Mouse (Mus musculus): ENCODE measurements at regions not wholly inside any gene's neighbourhood (a gene's known extent, or its start where the extent isn't known, plus 50 kb on each side); places are given as distances from the start of the nearest gene placed in this dataset.

DNA sequence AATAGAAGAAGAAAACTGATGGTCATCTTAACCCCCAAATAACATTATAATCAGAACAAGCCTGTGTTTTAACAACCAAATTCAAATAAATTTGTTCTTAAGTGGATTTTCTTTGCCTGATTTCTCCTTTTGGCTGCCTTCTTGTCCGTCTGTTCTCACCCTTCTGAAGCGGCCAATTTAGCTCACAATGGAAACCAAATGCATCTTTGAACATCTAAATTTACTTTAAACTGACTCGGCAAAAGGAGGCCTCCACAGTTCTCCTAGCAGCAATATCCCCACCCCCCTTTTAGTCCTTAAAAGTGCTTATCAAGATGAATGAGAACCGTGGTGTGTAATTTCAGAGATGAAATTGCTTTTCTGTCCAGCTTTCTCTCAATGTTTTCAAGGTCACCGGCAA lies 389.6 kb upstream of the Adamts16 start:
- no peak for DNase-seq

DNA sequence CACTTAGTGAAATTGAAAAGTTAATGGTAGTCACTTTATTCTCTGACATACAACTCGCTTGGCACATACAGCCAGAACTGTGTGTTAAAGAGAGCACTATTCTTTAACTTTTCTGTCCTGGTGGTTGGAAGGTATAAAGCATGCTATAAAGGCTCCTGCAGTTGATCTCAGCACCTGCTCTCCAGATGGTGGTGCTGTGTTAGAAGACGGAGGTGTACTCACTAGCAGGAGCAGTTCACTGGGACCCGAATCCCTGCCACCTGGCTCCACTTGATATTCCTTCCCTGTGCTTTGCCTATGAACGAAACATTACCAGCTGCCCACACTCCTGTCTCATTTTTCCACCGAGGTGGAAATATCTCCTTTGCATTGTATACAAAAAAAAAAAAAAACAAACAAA lies 373.2 kb upstream of the Adamts16 start:
- DNase-seq: no peak

DNA sequence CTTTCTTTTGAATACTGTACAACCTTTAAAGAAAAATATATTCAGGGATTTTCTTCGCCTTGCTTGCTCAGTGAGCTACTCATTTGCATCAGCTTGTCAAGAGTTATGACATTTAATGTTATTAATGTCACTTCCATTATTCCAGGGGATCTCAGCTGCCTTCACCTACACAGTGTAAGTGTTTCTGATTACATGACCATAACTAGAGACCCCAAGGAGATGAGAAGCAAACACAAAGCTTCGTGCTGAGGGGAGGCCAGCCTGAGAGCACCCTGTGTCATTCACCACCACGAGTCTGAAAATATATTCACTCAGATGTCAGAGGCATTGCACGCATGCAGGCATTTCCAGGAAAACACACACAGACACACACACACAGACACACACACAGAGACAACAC lies 369.8 kb upstream of the Adamts16 start:
- DNase-seq: no peak

DNA sequence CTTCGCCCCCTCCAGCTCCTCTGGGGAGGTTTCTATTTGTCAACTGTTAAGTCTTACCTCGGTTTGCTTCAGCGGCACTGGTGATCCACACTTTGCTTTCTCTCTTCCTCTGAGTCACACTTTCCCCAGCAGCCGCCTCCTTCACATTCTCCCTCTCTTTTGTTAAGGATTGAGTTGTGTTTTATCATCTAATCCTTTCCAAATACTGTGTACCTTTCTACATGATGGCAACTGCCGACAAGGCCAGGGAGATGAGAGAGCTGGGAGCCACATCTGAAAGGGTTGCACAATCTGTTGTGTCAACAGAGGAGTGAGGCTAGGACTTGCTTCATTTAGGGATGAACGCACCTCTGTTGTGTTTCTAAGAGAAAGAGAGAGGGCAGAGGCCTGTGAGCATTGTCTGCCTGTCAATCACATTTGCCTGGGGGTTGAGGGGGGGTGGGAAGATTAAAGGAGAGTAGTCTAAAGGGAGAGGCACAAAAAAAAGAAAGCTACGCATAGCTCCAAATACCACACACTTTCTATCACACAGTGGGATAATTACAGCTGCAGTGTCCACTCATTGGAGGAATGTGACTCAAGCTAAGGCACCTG lies 369.1 kb upstream of the Adamts16 start:
- DNase-seq: no peak

DNA sequence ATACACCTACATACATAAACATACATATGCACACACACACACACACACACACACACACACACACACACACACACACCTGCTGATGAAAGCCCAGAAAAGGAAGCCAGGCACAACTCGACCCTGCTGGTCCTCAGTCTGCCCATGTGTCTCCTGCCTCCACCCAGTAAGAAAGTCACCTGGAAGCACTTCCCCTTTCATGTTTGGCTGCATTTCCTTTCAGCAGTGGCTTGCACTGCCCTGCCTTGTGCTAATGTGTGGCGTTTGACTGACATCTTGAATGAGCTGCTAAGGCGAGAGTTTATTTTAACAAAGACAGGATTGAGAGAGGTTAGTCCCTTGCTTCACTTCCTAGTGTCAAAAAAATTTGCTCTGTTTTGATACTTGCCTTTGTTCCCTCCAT lies 364.1 kb upstream of the Adamts16 start:
- no peak for DNase-seq

DNA sequence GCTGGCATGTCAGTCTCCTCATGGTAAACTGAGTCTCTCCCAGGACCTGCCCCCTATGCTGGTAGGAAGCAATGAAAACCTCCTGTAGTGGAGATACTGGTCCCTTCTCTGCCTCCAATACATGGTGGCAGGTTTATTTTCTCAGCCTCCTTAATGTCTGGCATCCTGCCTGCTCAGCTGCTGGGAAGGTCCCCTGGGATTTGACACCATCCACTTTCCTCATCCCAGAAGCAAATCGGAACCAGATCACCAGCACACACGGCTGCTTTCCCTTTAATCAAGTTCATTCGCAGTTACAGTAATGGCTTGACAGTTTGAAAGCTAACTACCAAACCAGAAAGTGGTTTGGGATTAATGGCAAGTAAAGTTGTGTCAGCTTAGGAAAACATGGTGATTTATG lies 359.0 kb upstream of the Adamts16 start:
- DNase-seq: no peak

DNA sequence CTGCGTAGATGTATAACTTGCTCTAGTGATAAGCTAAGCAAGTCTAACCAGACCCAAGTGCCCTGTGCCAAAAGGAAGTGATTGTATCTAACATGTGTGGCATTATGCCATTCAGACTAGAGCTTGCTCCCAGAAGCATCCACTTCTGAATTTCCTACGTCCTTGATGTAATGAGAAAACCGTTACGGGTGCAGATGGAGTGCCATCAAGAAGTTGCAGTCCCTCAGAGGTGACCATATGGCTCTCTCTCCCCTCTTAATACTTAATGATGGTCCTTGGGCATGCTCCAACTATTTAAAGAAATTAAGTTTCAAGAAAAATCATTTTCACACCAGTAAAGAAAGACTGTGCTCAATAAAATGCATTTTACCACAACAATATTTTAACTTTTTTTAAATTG lies 354.1 kb upstream of the Adamts16 start:
- no peak for DNase-seq

DNA sequence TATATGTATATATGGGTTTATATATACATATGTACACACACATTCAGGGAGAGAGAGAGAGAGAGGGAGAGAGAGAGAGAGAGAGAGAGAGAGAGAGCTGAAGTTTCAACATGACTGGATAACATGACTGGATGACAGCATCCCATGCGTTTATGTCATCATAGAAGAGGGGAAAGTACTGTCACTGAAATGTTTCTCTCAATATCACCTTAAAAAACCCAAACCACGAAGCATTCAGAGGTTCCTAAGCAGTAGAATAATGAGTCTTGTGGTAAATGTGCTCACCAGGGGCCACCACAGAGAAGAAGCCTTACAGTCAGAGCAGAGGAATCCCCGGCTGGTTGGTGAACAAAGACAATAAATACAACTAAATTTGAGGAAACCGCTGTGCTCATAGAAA lies 342.9 kb upstream of the Adamts16 start:
- DNase-seq: no peak

DNA sequence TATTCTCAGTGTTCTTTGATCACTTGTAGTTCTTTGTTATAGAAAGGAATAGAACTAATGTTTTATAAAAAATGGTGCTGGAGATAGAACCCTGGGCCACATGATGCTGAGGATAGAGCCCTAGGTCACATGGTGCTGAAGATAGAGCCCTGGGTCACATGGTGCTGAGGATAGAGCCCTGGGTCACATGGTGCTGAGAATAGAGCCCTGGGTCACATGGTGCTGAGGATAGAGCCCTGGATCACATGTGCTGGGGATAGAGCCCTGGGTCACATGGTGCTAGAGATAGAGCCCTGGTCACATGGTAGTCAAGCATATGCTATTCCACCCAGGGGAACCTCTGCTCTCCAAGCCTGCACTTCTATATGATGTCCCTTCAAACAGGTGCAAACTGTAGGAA lies 337.5 kb upstream of the Adamts16 start:
- DNase-seq: no peak

DNA sequence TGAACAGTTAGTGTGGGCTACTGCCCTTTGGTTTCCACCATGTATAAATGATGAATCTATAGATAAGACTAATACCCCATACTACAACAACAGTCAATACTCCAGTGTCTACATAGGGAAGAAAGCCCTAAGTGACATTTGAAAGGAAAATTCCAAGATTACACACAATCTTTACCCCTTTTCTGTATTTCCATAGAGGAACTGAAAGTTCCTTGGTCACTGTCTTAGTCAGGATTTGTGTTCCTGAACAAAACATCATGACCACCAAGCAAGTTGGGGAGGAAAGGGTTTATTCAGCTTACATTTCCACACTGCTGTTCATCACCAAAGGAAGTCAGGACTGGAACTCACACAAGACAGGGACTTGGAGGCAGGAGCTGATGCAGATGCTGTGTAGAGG lies 332.7 kb upstream of the Adamts16 start:
- DNase-seq: no peak

DNA sequence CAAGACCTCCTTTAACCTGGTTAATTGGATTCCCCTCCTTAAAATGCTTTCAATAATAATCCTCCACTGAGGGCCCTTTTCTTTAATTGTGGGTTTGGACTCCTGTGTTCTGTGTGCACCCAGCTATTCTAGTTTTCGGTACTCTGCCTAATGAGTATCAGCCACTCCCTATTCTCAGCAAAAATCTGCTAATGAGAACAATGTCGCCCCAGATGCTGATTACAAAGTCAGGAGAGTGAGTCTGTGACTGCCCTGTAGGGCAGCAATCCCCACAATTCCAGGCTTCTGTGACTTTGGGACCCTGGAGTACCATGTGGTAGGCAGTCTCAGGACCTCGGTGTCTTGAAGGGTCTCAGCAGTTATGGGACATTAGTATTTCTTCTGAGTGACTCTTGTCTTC lies 324.6 kb upstream of the Adamts16 start:
- DNase-seq: no peak

DNA sequence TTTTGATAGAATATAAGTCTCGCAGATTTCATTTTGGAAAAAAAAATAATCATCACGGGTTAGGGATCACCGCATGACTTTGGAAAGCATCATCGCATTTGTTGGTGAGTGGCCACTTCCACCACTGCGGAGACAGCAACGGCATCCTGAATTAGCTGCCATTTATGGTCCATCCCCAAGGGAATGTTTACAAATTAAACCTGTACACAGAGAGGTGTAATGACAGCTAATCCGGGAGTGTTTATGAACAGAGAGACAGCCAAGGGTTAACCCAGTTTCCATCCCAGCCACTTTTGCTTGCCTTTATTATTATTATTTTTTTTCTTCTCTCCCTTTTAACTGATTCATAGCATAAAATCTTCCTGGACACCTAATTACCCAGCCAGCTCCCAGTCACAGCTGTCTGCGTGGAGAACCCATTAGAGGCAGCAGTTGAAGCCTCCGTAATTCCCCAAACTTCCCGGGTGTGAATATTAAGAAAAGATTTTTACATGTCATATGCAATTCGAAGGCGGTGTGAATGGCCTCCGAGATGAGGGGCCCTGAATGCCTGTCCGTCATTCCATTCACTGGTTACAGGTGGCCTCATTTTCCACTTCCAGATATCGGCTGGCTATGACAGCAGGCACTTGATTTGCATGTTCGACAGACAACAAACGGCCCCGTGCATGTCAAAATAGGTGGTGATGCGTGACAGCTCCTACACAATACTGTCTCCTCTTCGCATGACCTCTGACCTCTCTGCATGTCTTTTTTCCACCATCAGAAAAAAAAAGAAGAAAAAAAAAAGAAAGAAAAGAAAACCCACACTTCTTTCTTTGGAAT lies 323.7 kb upstream of the Adamts16 start:
- no peak for DNase-seq

DNA sequence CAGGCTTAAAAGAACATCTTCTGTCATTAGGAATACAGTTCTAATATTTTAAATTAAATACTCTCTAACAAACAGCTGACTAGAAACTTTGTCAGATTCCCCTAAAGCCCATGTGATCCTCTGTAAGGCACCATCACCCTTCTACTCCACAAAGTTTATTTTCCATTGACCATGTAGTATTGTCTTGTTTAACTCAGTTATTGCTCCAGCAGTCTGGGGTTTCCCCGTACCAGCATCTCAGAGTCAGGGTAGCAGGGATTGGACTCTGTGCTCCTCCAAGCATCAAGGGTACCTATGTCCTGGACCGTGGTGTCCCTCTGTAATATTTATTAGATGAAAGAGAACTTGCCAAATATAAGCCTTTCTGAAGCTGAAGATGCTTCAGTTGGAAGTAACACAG lies 322.4 kb upstream of the Adamts16 start:
- DNase-seq: no peak

DNA sequence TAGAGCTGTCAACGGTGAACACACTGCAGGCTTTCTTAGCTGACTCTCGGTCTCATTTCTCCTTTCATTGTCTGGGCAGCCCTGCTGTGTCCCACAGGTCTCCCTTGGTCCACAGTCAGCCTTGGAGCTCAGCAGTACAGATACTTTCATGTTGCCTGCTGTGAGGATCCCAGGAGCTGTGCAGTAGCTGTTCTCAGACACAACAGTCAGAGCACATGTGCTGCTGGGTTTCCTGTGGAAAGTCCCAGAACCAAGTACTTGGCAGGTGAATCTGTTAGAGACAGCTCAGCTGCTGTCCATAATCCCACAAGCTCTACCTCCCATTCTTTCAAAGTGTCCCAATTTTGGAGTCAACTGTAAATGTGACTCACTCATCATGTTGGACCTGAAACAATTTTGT lies 321.3 kb upstream of the Adamts16 start:
- no peak for DNase-seq

DNA sequence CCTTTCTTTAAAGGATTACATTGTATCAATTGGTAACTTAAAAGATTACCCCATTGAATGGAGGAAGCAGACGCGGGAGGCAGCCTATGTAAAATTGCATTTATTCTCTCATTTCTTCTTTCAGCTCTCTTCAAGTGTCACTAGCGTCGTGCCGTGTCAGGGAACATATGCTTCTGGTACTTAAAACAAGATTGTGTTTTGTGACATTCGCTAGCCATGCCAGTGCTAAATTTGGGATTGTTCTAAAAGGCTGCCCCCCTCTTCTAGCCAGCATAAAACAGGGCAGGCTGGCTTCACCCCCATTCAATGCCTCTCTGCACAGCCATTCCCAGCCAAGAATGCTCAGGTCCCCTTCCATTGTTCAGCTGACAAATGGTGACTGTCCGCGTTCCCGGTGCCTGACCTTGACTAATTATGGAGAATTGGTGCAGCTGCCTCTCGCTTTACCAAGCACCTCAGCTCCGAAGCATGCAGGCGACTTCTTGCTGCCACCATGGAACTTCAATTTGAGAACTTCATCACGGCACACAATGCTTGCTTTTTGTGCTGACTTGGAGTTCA lies 316.8 kb upstream of the Adamts16 start:
- no peak for DNase-seq

DNA sequence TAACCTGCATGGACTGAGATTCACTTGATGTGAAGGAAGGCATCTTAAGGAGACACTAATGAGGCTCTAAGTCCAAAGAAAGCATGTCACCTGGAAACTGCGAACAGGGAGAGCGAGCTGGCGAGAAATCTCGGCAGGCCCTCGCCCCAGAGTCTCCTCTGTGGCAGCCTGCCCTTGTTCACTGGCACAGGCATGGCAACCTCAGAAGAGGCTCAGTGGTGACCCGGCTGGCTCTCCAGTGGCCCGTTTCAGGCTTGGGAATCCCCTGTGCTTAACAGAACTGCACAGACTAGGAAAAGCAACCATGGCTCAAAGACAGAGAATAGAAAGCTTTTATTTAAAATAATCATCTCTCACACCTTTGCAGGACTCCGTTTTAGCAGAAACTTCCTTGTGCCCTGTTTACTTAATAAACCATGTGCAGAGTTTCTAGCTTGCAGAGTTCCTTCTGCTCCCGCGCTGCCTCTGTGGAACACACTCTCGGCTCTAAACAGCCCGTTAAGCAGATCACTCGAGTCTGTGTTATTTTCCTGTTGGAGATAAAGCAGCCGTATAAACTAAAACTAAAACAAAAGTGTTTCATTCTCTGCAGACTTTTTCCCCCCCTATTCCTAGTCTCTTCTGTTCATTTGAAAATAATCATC lies 316.2 kb upstream of the Adamts16 start:
- no peak for DNase-seq

DNA sequence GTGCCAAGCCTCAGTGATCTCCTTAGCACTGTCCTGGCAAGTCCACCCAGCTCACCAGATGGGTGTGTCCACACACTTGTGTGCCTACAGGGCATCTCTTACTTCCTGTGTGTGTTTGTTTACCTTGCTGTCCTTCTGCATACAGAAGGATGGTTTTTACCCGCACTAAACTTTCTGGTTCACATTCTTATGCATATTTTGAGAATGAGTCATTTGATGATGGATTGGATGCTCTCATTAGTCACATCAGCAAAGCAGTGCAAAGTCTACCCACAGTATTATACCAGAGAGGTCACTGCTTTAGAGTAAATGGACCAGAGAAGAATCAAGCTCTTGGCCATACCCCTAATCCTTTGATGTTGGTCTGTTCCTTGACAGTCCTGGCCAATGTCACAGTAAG lies 308.5 kb upstream of the Adamts16 start:
- no peak for DNase-seq

DNA sequence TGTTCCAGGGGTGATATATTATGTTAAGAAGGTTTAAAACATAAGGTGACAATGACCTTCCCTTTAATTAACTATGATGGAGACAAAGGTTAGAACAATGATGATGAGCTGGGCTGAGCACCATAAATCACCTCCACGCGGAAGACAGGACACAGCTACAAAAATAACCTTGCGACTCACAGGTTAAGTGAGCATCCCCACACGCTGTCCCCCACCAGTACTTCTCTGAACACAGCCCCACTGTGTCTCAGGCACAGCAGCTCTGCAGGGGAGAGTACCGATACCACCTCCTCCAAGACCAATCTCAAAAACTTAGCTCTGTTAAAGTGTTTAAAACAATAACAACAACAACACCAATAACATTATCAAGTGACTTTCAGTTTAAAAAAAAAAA lies 307.7 kb upstream of the Adamts16 start:
- no peak for DNase-seq

DNA sequence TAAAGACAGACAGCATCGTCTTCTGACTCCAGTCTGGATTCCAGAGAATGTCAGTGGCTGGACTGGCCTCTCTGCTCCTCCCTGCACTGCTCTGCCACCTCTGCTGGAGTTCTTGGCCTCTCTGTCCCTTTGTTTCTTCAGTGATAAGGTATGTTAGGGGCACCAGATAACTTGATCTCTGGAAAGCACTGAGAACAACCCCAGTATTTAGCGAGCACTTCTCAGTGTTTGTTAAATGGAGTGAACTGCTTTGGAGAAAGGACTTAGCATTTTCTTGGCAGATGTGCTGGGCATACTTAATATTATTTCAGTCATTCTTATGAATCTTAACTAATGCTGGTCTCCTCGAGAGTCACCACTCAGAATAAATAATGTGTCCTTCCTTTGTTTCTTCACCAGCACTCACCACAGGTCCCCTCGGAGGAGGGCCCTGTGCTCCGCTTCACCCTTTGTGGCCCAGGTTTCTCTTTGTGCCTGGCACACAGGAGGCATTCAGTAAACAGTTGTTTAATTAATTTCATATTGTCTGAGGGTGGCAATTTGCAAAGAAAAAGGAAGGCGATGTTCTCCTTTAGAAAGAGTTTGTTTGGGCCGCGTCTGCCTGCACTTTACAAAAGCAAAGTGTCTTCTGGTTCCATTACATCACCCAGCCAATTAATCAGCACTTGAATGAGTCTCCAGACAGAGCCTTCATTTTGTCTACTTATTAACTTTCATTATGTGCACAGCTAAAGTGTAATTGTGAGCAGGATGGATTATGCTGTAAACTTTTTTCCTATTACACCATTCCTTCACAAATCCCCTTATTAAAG lies 307.1 kb upstream of the Adamts16 start:
- no peak for DNase-seq

DNA sequence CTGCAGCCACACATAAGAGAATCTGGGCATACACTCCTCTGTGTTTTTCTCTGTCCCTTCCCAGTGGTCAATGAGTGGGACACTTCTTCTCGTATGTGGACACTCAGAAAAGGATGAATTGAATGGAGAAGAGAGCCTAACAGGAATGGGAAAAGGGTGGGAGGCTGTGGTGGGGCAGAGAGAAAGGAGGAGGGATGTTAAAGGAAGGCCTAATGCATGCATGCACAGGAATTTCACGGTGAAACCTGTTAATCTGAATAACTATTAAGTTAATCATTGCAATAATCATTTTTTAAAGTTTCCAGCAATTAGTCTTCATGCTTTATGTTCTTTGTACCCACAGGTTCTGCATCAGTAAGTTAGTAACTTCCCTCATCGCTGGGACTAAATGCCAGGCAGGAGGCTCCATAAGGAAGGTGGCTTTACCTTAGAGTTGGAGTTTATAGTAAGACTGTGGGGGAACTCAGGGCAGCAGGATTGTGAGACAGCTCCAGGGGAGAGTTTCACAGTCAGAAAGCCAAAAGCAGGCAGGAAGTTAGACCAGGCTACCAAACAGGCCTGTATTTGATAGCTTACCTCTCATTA lies 305.3 kb upstream of the Adamts16 start:
- no peak for DNase-seq

DNA sequence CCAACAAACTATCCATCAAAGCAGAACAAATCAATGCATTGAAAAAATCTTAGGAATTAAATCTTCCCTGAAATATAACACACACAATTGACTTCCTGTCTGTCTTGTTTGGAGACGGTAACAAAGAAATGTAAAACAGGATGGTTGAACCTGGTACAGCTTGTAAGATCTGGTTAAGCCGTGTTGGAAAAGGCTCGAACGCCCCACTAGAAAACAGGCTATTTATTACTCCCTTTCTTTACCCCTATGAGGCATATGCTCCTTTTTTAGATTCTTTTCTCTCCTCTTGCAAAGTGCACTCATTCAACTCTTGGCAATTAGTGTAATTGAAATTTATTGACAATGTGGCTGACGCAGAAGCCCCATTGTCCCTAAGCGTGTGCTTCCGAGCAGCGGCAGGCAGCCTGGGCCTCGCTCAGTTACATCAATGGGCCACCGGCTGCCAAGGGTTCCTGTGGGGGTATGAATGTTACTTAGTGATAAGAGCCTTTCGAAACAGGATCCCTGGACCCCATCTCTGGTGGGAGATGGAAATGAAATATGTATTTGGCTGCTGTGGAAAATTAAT lies 297.2 kb upstream of the Adamts16 start:
- DNase-seq: no peak

DNA sequence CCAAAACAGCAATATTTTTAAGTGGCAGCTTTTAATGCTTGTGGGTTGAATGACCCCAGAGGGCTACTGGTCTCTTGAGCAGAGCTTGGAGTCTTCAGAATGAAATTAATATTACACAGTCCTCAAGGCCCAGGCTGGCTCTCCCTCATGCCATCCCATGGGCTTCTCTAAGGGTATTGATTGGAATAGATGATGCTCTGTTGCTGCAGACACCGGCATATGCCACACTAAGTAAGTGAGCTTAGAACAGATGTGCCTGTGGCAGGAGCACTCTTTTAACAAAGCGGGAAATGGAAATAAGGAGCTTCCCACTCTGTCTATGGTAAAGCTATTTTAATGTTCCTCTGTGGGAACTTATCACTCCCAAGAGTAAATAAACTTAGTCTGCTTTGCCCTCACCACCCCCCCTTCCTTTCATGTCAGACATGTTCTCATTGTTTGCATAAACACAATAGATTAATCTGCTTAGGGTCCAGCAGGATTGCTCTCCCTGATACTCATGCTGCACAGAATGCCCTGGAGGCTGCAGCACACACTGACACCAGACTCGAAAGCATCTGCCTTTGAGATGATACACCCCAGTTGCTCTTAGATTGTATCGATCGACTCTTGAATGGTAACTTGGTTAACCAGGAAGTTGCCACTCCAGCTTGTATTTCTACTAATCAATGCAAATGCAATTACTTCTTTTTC lies 294.5 kb upstream of the Adamts16 start:
- no peak for DNase-seq

Data from cerebellum, adult 8-10 months (tissue).